Mouse (Mus musculus) embryonic facial prominence, embryonic 14.5 days (tissue): ENCODE measurements around the gene Afmid. TPM values are rescaled to one million over a fixed set of nuclear protein-coding genes. Genes with fewer than 3 reads are reported as not detected.
A peak's percentile ranks its signal among the peaks of the same experiment; 100 is the strongest.

Experiments
- ATAC-seq: fragments of 200-750 bp; cut with Nextera tagmentation; 2 replicates; pipeline ENCODE4 v1.8.0; 2017; ENCODE audit warnings: low read depth, moderate number of reproducible peaks, moderate TSS enrichment
- DNase-seq: peaks from one replicate; pipeline ENCODE4 v3.0.0-alpha.2; 2015; ENCODE audit warnings: low spot score
- H3K27ac ChIP-seq: fragments of 300-500 bp; sonication (generic); replicated peaks from 2 replicates; pipeline ENCODE4 v1.5.1; 2014; ENCODE audit warnings: low read depth, mild to moderate bottlenecking, low read length, moderate library complexity
- H3K27me3 ChIP-seq: fragments of 300-500 bp; sonication (generic); replicated peaks from 2 replicates; pipeline ENCODE4 v1.6.1; 2014; ENCODE audit warnings: low read length; ENCODE audit not compliant: control insufficient read depth, insufficient read depth
- H3K36me3 ChIP-seq: fragments of 300-500 bp; sonication (generic); 2 replicates; pipeline ENCODE4 v1.6.1; 2014; ENCODE audit warnings: low read length, mixed read lengths; ENCODE audit not compliant: control insufficient read depth, insufficient read depth
- H3K4me1 ChIP-seq: fragments of 300-500 bp; sonication (generic); 2 replicates; pipeline ENCODE4 v1.6.1; 2014; ENCODE audit warnings: antibody characterized with exemption, low read length; ENCODE audit not compliant: control insufficient read depth, insufficient read depth
- H3K4me2 ChIP-seq: fragments of 300-500 bp; sonication (generic); 2 replicates; pipeline ENCODE4 v1.6.1; 2014; ENCODE audit warnings: low read depth, mild to moderate bottlenecking, low read length, moderate library complexity, mixed read lengths
- H3K4me3 ChIP-seq: fragments of 300-500 bp; sonication (generic); 2 replicates; pipeline ENCODE4 v1.5.1; 2014; ENCODE audit warnings: low read depth, mild to moderate bottlenecking, low read length
- H3K9ac ChIP-seq: fragments of 300-500 bp; sonication (generic); 2 replicates; pipeline ENCODE4 v1.6.1; 2014; ENCODE audit warnings: low read depth, mild to moderate bottlenecking, low read length, moderate library complexity, mixed read lengths
- H3K9me3 ChIP-seq: fragments of 300-500 bp; sonication (generic); 2 replicates; pipeline ENCODE4 v1.6.1; 2016; ENCODE audit warnings: low read length; ENCODE audit not compliant: control insufficient read depth
- WGBS: fragments of 180-500 bp; shearing (Covaris S2); extraction: QIAGEN DNeasy Blood & Tissue Kit; methylation state at CpG from one replicate; pipeline ENCODE4 v1.1.7; 2014; 5-methylcytosine and 5-hydroxymethylcytosine counted together
- polyA plus RNA-seq: library from polyadenylated mRNA; unstranded; fragments of >200 nt; fragmentation: Nextera tagmentation; extraction: Ambion mirVana; gene quantifications from 2 replicates; pipeline ENCODE4 v1.2.1, GENCODE M21; 2014

Afmid gene
- polyA plus RNA-seq, 1 experiment from 2014 or later = 5.5 TPM

DNA sequence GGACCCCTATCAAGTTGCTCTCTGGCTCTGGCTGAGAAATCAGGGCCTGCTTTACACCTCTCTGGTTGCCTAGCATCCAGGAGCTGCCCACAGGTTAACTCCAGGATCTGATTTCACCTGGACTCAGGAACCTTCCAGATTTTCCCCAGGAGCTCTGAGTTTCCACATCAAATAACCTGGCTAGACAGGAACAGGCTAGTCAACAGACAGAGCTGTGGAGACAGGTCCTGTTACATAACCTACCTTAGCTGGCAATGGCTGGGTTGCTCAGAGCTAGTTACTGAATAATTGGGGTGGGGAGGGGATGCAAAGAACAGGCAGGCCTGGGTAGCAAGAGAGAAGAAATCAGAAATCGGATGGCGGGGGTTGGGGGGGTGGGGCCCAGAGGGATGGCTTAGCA is 19.3 kb downstream of the Afmid start:
- WGBS = 59% methylated on average over 2 of the region's 2 CpGs
- H3K27me3 ChIP-seq = no peaks in the 10 kb centered on the region
- no peak overlapping the region for H3K27ac ChIP-seq
- no peak overlapping the region for H3K4me2 ChIP-seq
- DNase-seq (peak; percentile 52), ATAC-seq (no peak)
- H3K36me3 ChIP-seq = no peaks in the 10 kb centered on the region
- no peaks in the 10 kb centered on the region for H3K9me3 ChIP-seq
- no peak overlapping the region for H3K9ac ChIP-seq
- H3K4me1 ChIP-seq = peaks cover 9% of the 10 kb centered on the region
- no peak overlapping the region for H3K4me3 ChIP-seq

- no peaks in the 10 kb centered on the region for H3K27me3 ChIP-seq
- no peaks in the 10 kb centered on the region for H3K36me3 ChIP-seq
- no peak for ATAC-seq
- no peaks in the 10 kb centered on the region for H3K9me3 ChIP-seq
- DNase-seq = no peak
- no peak overlapping the region for H3K27ac ChIP-seq
- 88% methylated on average over 2 of the region's 2 CpGs for WGBS
- H3K4me1 ChIP-seq = peaks cover 13% of the 10 kb centered on the region
- no peak overlapping the region for H3K4me2 ChIP-seq
- H3K9ac ChIP-seq = no peak overlapping the region
- no peak overlapping the region for H3K4me3 ChIP-seq
These were observed 19.9 kb downstream of the Afmid start for GRCm38 (mm10) chr11:117845651-117846050.

- no peaks in the 10 kb centered on the region for H3K27me3 ChIP-seq
- H3K4me1 ChIP-seq = peaks cover 17% of the 10 kb centered on the region
- H3K36me3 ChIP-seq = 0 out of 2 replicates have a peak, but pooled peaks cover 2% of the 10 kb centered on the region
- no peak overlapping the region for H3K9ac ChIP-seq
- 64% methylated on average over 5 of the region's 5 CpGs for WGBS
- H3K27ac ChIP-seq = no peak overlapping the region
- H3K9me3 ChIP-seq = no peaks in the 10 kb centered on the region
- no peak overlapping the region for H3K4me3 ChIP-seq
- no peak for DNase-seq
- no peak for ATAC-seq
- no peak overlapping the region for H3K4me2 ChIP-seq
These were observed 20.9 kb downstream of the Afmid start for GRCm38 (mm10) chr11:117846640-117847039.

DNA sequence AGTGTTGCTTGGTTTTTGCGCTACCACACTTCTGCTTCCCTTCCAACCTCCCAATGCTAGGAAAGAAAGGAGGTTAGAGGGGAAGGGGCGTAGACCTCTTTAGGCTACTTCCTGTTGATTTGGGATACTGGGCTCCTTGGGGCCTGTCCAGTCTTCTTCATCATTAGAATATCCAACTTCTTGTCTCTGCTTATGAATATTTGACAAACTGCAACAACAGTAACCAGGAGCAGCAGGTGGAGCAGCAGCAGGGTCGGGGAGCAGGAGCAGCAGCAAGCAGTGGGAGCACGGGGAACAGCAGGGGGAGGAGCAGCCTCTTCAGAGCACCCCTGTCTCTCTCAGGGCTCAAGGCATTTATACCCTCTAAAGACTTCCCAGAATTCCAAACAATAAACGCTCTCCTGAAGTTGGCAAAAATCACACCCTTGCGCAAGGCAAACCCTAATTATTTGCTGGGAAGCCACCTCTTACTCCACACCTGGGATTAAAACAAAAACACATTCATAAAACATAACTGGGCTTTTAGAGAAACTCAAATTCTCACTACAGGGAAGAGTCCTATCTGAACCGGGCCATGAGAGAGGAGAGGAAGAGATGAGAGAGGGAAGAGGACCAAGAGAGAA is 22.0 kb downstream of the Afmid start:
- H3K9ac ChIP-seq = peak overlapping the region; percentile 77
- no peaks in the 10 kb centered on the region for H3K9me3 ChIP-seq
- no peak for ATAC-seq
- H3K4me1 ChIP-seq = peaks cover 17% of the 10 kb centered on the region
- H3K27me3 ChIP-seq = no peaks in the 10 kb centered on the region
- DNase-seq = no peak
- H3K4me2 ChIP-seq = peak overlapping the region; percentile 89
- peaks cover 11% of the 10 kb centered on the region for H3K36me3 ChIP-seq
- WGBS = 72% methylated on average over 7 of the region's 7 CpGs
- H3K27ac ChIP-seq = peak overlapping the region; percentile 96
- H3K4me3 ChIP-seq = peak overlapping the region; percentile 58

DNA sequence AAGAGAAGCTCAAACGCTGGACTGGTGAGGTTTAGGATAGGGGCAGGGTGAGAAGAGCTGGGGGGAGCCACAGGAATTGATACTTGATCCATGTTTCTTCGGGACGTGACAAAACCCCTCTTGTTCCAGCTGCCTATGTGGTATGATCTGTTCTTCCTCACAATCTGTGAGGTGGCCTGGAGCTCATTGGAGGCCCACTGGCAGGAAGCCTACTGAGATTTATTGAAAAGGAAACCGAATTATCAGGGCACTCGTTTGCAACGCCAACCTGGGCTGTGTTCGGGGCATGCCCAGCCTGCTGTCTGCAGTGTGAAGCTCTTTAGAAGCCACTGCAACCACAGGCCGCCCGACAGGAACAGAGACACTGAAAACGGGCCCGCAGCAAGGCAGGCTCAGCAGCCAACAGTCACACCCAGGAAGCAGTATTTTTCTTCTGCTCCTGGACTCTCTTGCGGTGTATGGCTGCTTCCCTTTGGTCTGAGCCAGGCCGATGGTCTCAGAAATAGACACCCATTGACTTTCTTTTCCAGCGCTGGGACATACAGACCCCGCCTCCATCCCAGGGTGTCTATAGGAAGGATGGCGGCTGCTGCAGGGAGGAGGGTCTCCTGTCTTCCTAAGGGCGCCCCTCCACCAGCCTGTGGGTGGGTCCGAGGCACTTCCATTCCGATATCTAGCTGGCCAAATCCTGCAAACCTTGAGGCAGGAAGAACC is 22.7 kb downstream of the Afmid start:
- no peaks in the 10 kb centered on the region for H3K27me3 ChIP-seq
- peak overlapping the region; percentile 89 for H3K4me2 ChIP-seq
- peak; percentile 86 for ATAC-seq
- peak overlapping the region; percentile 96 for H3K27ac ChIP-seq
- DNase-seq = no peak
- H3K36me3 ChIP-seq = peaks cover 17% of the 10 kb centered on the region
- H3K4me3 ChIP-seq = peak overlapping the region; percentile 58
- peaks cover 17% of the 10 kb centered on the region for H3K4me1 ChIP-seq
- no peaks in the 10 kb centered on the region for H3K9me3 ChIP-seq
- WGBS = 4% methylated on average over 17 of the region's 19 CpGs
- peak overlapping the region; percentile 77 for H3K9ac ChIP-seq

DNA sequence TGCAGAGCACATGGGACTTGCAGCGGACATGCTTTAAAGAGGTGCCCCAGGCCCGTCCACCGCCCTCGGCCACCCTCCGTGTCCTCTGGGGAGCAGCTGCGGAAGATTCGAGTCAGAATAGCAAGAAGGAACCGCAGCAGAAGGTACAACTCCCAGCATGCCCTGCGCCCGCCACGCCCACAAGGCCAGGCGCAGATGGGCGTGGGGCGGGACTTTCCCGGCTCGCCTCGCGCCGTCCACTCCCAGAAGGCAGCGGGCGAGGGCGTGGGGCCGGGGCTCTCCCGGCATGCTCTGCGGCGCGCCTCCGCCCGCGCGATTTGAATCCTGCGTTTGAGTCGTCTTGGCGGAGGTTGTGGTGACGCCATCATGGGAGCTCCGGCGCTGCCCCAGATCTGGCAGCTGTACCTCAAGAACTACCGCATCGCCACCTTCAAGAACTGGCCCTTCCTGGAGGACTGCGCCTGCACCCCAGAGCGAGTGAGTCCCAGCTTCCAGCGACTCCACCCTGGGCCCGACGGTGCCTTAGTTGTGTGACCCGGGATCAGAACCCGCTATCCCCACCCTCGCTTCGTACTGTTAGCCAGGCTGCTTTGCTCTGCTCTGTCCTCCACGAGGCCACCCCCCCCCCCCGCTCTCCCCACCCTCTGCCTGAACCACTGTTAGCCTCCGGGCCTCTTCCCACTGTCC is 23.4 kb downstream of the Afmid start, which contains the start of gene Birc5:
Birc5 (plus strand) TSS at position 267 of the 687 bp plus-strand sequence.
- peak; percentile 98 for DNase-seq

GRCm38 (mm10) chr11:117852875-117853274 is 27.2 kb downstream of the Afmid start:
- Histone ChIP-seq H3K4me1 (peaks cover 15% of the 10 kb centered on the region), H3K9me3 (no peaks in the 10 kb centered on the region), H3K9ac (no peak overlapping the region), H3K27me3 (no peaks in the 10 kb centered on the region), H3K4me3 (no peak overlapping the region), H3K36me3 (peaks cover 57% of the 10 kb centered on the region), H3K27ac (no peak overlapping the region), H3K4me2 (no peak overlapping the region)
- no peak for ATAC-seq
- DNase-seq = no peak
- WGBS = 91% methylated on average over 3 of the region's 3 CpGs

More for the DNA sequence above, 23.4 kb downstream of the Afmid start, which contains the start of gene Birc5:
- no peaks in the 10 kb centered on the region for H3K27me3 ChIP-seq
- peak within 1 kb of the TSS; percentile 58 for H3K4me3 ChIP-seq
- peak within 1 kb of the TSS; percentile 77 for H3K9ac ChIP-seq
- no peaks in the 10 kb centered on the region for H3K9me3 ChIP-seq
- WGBS = 0% methylated on average over 25 of the region's 51 CpGs
- peak within 1 kb of the TSS; percentile 96 for H3K27ac ChIP-seq
- peaks cover 17% of the 10 kb centered on the region for H3K4me1 ChIP-seq
- H3K4me2 ChIP-seq = peak within 1 kb of the TSS; percentile 89
- ATAC-seq = peak; percentile 95
- H3K36me3 ChIP-seq = peaks cover 23% of the 10 kb centered on the region

DNA sequence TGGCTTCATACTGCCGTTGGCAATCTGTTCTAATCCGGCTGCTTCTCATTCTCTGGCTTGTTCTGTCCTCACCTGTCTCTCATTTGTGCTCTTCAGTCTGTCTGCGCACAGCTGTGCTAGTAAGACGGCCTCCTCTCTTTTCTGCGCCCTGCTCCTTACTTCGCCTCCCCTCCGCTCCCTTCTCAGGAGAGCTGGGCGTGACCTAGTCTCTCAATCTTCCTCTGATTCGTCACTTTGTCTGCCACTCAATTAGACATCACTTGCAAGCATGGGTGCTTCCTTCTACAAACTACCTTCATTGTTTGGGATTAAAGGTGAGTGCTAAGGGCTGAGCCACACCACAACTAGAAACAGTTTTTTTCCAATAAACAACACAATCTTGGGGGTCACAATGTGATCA is 28.5 kb downstream of the Afmid start:
- no peak overlapping the region for H3K4me2 ChIP-seq
- no peak overlapping the region for H3K9ac ChIP-seq
- H3K27ac ChIP-seq = no peak overlapping the region
- WGBS = 86% methylated on average over 9 of the region's 9 CpGs
- DNase-seq (no peak), ATAC-seq (no peak)
- no peak overlapping the region for H3K4me3 ChIP-seq
- H3K4me1 ChIP-seq = peaks cover 8% of the 10 kb centered on the region; the same call in 1 of the 2 replicates
- peaks cover 57% of the 10 kb centered on the region for H3K36me3 ChIP-seq
- H3K9me3 ChIP-seq = no peaks in the 10 kb centered on the region
- H3K27me3 ChIP-seq = peaks cover 1% of the 10 kb centered on the region; the same call in 1 of the 2 replicates
